In the genomic region with DNA sequence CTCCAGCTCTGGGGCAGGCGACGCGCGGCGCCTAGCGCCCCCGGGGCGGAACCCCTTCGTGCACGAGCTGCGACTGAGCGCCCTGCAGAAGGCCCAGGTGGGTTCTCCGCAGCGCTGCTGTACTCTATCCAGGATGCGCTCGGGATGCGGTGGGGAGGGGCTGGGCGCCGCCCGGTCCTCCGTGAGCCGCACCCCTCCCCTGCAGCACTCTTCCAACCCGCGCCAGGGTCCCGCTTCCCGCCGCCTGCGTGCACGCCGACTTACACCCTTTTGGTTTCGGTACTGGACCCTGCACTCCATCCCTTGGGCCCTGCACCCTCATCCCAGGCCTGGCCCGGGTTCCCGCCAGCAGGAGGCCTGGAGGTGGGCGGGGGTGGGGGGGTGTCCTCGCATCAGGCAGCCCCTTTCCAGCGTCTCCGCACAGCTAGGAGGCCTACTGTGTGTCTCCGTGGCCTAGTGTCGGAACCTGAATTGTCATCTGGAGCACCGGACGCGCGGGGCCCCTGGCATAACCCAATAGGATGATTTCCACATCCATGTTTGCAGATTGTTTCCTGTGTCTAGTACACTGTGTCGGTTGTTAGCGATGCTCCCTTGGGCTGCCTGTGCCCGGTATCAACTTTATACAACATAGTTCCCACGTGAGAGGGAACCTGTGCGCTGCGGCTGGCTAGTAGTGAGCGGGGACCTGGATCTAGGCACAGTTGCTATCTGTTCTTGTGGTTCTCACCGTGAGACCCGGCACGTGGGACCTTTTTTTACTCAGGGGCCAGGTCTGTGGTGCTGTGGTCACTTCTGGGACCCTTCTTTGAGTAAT, we compare ENCODE assay signal across 8 mouse cellular contexts. TPM values are rescaled to one million over a fixed set of nuclear protein-coding genes. Genes with fewer than 3 reads are reported as not detected.
DNase-seq lines count a peak whose midpoint lies in the region; ATAC-seq and TF ChIP-seq lines count a peak whose summit lies in the region.

No protein-coding gene starts in this region.

- peak; percentile 54 for DNase-seq in embryo, embryonic 10 days (ENCODE audit: low spot score)
- DNase-seq in embryo, embryonic 9.5 days (ENCODE audit: extremely low spot score): no peak
- peak; percentile 13 for DNase-seq in limb, embryonic 14.5 days (ENCODE audit: low spot score)
- DNase-seq in thymus, adult 18-20 months: peak; percentile 58 to 60

- peak overlapping the region; percentile 89 for H3K9ac ChIP-seq in hindbrain, embryonic 12.5 days
- peak overlapping the region; percentile 92 for H3K9ac ChIP-seq in limb, embryonic 14.5 days (ENCODE audit: low read depth, low read length, severe bottlenecking)
- H3K9ac ChIP-seq in midbrain, embryonic 13.5 days (replicated peaks): peak overlapping the region; percentile 95

- H3K4me1 ChIP-seq in hindbrain, embryonic 12.5 days: peaks cover 24% of the 10 kb centered on the region
- H3K4me1 ChIP-seq in limb, embryonic 14.5 days (ENCODE audit: control insufficient read depth, insufficient read depth, low read length): peaks cover 21% of the 10 kb centered on the region
- peaks cover 35% of the 10 kb centered on the region for H3K4me1 ChIP-seq in midbrain, embryonic 13.5 days (replicated peaks)

- peak overlapping the region; percentile 98 for H3K27ac ChIP-seq in hindbrain, embryonic 12.5 days
- peak overlapping the region; percentile 98 for H3K27ac ChIP-seq in limb, embryonic 14.5 days (replicated peaks; ENCODE audit: low read depth, low read length)
- peak overlapping the region; percentile 98 for H3K27ac ChIP-seq in midbrain, embryonic 13.5 days

- WGBS in hindbrain, embryonic 12.5 days: under 1% methylated on average over 52 of the region's 53 CpGs
- WGBS in limb, embryonic 14.5 days: under 1% methylated on average over 37 of the region's 53 CpGs
- under 1% methylated on average over 41 of the region's 53 CpGs for WGBS in midbrain, embryonic 13.5 days

- peak overlapping the region; percentile 78 for H3K4me2 ChIP-seq in hindbrain, embryonic 12.5 days (replicated peaks)
- H3K4me2 ChIP-seq in limb, embryonic 14.5 days (replicated peaks; ENCODE audit: low read depth, low read length, severe bottlenecking): peak overlapping the region; percentile 73
- H3K4me2 ChIP-seq in midbrain, embryonic 13.5 days (replicated peaks): peak overlapping the region; percentile 90

- H3K4me3 ChIP-seq in hindbrain, embryonic 12.5 days: peak overlapping the region; percentile 83
- H3K4me3 ChIP-seq in limb, embryonic 14.5 days (replicated peaks; ENCODE audit: low read length): peak overlapping the region; percentile 96
- H3K4me3 ChIP-seq in midbrain, embryonic 13.5 days (replicated peaks): peak overlapping the region; percentile 90

- no peaks in the 10 kb centered on the region for H3K27me3 ChIP-seq in hindbrain, embryonic 12.5 days
- H3K27me3 ChIP-seq in limb, embryonic 14.5 days (ENCODE audit: control insufficient read depth, insufficient read depth, low read length): no peaks in the 10 kb centered on the region
- no peaks in the 10 kb centered on the region for H3K27me3 ChIP-seq in midbrain, embryonic 13.5 days

- H3K36me3 ChIP-seq in hindbrain, embryonic 12.5 days: no peaks in the 10 kb centered on the region
- H3K36me3 ChIP-seq in limb, embryonic 14.5 days (ENCODE audit: control insufficient read depth, insufficient read depth, low read length): no peaks in the 10 kb centered on the region
- no peaks in the 10 kb centered on the region for H3K36me3 ChIP-seq in midbrain, embryonic 13.5 days

- peak; percentile 22 for ATAC-seq in activated CD4-positive, CD25-positive, alpha-beta regulatory T cell, adult 4 months
- peak; percentile 47 for ATAC-seq in erythroblast, adult 5-6 weeks (replicated peaks; ENCODE audit: low FRiP score, poor library complexity, severe bottlenecking)
- peak; percentile 91 for ATAC-seq in hindbrain, embryonic 12.5 days (ENCODE audit: low FRiP score)
- peak; percentile 81 for ATAC-seq in limb, embryonic 14.5 days (ENCODE audit: low FRiP score, low read depth)
- ATAC-seq in midbrain, embryonic 13.5 days: peak; percentile 93

- no peak for TF ChIP-seq POLR2A in limb, embryonic 14.5 days (IDR thresholded peaks at IDR 0.05; ENCODE audit: borderline replicate concordance, extremely low read depth, insufficient read depth, insufficient read length)

- H3K9me3 ChIP-seq in hindbrain, embryonic 12.5 days (replicated peaks): no peaks in the 10 kb centered on the region
- no peaks in the 10 kb centered on the region for H3K9me3 ChIP-seq in limb, embryonic 14.5 days (ENCODE audit: control insufficient read depth, low read length)
- H3K9me3 ChIP-seq in midbrain, embryonic 13.5 days: no peaks in the 10 kb centered on the region

RNA-seq across cellular contexts. Expression of gene Lpcat1, which starts 0.6 kb away (rescaled TPM):
- polyA plus RNA-seq in activated CD4-positive, CD25-positive, alpha-beta regulatory T cell, adult 4 months (2017; shearing (Covaris generic)): 10 to 100 TPM; 22.3 to 28.0 TPM
- total RNA-seq in erythroblast, adult 5-6 weeks (2015; ENCODE audit: low replicate concordance): 72.5 and 89.3 TPM in 2 replicates
- 176 and 246 TPM in 2 replicates for total RNA-seq in erythroblast, adult 5-6 weeks (2017; ENCODE audit: low replicate concordance)
- polyA plus RNA-seq in hindbrain, embryonic 12.5 days (2016; fragmentation: Nextera tagmentation; extraction: Ambion mirVana): 67.0 and 68.4 TPM in 2 replicates
- polyA plus RNA-seq in limb, embryonic 14.5 days (2012; rRNA removed): 51.7 and 69.6 TPM in 2 replicates
- polyA plus RNA-seq in limb, embryonic 14.5 days (2014; fragmentation: Nextera tagmentation; extraction: Ambion mirVana): 43.2 and 46.8 TPM in 2 replicates
- 53.7 and 57.8 TPM in 2 replicates for polyA plus RNA-seq in midbrain, embryonic 13.5 days (2015; fragmentation: Nextera tagmentation; extraction: Ambion mirVana)

Comparison
In these comparisons a context has a peak if more than half of its experiments do, and no peak if none do; other contexts are left out.
1. ATAC-seq: peak in every context shown above with its lines; median percentile 93 in midbrain, embryonic 13.5 days; 91 in hindbrain, embryonic 12.5 days; 81 in limb, embryonic 14.5 days; 47 in erythroblast, adult 5-6 weeks; 22 in activated CD4-positive, CD25-positive, alpha-beta regulatory T cell, adult 4 months.